Mouse (Mus musculus) spleen, adult 2 months (tissue): Measurements from ENCODE around the gene Snx30.

Source experiments
- CTCF ChIP-seq: fragments of 200-500 bp; IDR thresholded peaks from 2 replicates; pipeline ENCODE4 v1.5.1; 2011; ENCODE audit warnings: mild to moderate bottlenecking, inconsistent platforms; ENCODE audit not compliant: insufficient read depth, insufficient read length, insufficient replicate concordance; ENCODE audit errors: extremely low read depth
- POLR2A ChIP-seq: fragments of 200-500 bp; IDR thresholded peaks from 2 replicates; pipeline ENCODE4 v1.6.1; 2011; ENCODE audit warnings: low read depth, low read length, inconsistent platforms

DNA sequence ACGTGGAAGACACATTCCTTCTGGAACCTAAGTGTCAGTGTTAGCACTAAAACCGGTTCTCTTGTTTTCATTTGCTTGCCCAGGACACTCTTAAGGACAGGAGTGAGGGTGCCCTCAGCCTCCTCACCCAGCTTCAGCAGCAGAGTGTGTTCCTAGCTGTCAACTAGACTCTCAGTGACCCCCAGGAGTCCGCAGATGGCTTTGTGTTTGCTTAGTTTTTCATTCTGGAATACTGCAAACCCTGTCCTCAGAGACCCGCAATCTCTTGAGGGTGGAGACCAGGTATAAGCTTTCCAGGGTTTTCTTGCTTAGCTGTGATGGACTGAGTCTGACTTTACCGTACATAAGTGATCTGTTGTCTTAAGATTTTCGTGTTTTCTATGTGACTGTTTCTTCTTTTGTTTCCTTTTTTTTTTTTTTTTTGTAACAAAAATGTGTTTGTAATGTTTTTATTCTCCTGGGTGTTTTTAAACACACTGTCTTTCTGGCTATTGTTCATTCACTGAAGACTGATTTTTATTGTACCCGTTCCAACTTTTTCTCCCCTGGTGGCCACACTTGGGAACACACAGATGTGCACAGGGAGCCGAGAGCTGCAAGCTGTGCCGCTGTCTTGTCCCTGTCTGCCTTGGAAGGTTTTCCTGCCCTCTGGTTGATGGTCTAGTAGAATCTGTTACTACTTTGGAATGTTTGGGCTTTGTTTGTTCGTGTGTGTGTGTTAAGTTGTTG lies 44.8 kb upstream of the Snx30 start:
- peak; percentile 21; the same call in 1 of the 2 replicates for TF ChIP-seq CTCF
- TF ChIP-seq POLR2A: no peak
